Mouse (Mus musculus): ENCODE measurements at regions not wholly inside any gene's neighbourhood (a gene's known extent, or its start where the extent isn't known, plus 50 kb on each side); places are given as distances from the start of the nearest gene placed in this dataset.

GRCm38 (mm10) chr10:42094274-42095000, 76.2 kb upstream of the Armc2 start:
- no peak for DNase-seq (ENCODE audit: low spot score in 2 of 2)

- DNase-seq (ENCODE audit: low spot score in 2 of 2), result no peak
These were observed 75.0 kb upstream of the Armc2 start for GRCm38 (mm10) chr10:42093176-42093759.

- no peak for DNase-seq (ENCODE audit: low spot score in 2 of 2)
These were observed 74.3 kb upstream of the Armc2 start for GRCm38 (mm10) chr10:42092500-42092899.

GRCm38 (mm10) chr10:42091546-42092168, 73.4 kb upstream of the Armc2 start:
- DNase-seq (ENCODE audit: low spot score in 2 of 2), result no peak

- DNase-seq (ENCODE audit: low spot score in 2 of 2), result no peak
These were observed 72.6 kb upstream of the Armc2 start for GRCm38 (mm10) chr10:42090806-42091205.

- no peak for DNase-seq (ENCODE audit: low spot score in 2 of 2)
These were observed 71.9 kb upstream of the Armc2 start for GRCm38 (mm10) chr10:42090147-42090546.

GRCm38 (mm10) chr10:42089686-42090085, 71.4 kb upstream of the Armc2 start:
- no peak for DNase-seq (ENCODE audit: low spot score in 2 of 2)

- peak in 1 of 2 experiments; percentile 52 for DNase-seq (ENCODE audit: low spot score in 2 of 2)
These were observed 71.0 kb upstream of the Armc2 start for GRCm38 (mm10) chr10:42089235-42089625.

GRCm38 (mm10) chr10:42088570-42089234, 70.5 kb upstream of the Armc2 start:
- no peak for DNase-seq (ENCODE audit: low spot score in 2 of 2)

- DNase-seq (ENCODE audit: low spot score in 2 of 2), result no peak
These were observed 69.7 kb upstream of the Armc2 start for GRCm38 (mm10) chr10:42087906-42088305.

- no peak for DNase-seq (ENCODE audit: low spot score in 2 of 2)
These were observed 68.4 kb upstream of the Armc2 start for GRCm38 (mm10) chr10:42086691-42087090.

- DNase-seq (ENCODE audit: low spot score in 2 of 2), result no peak
These were observed 67.1 kb upstream of the Armc2 start for GRCm38 (mm10) chr10:42085295-42085694.

- no peak for DNase-seq (ENCODE audit: low spot score in 2 of 2)
These were observed 64.1 kb upstream of the Armc2 start for GRCm38 (mm10) chr10:42082227-42082840.

GRCm38 (mm10) chr10:42079775-42080174, 61.5 kb upstream of the Armc2 start:
- DNase-seq (ENCODE audit: low spot score in 2 of 2), result no peak

- no peak for DNase-seq (ENCODE audit: low spot score in 2 of 2)
These were observed 58.5 kb upstream of the Armc2 start for GRCm38 (mm10) chr10:42076711-42077110.

- no peak for DNase-seq (ENCODE audit: low spot score in 2 of 2)
These were observed 57.3 kb upstream of the Armc2 start for GRCm38 (mm10) chr10:42075545-42075944.

- no peak for DNase-seq (ENCODE audit: low spot score in 2 of 2)
These were observed 54.5 kb upstream of the Armc2 start for GRCm38 (mm10) chr10:42072758-42073157.

- DNase-seq (ENCODE audit: low spot score in 2 of 2), result no peak
These were observed 53.9 kb upstream of the Armc2 start for GRCm38 (mm10) chr10:42072131-42072530.

GRCm38 (mm10) chr10:42071404-42072024, 53.3 kb upstream of the Armc2 start:
- no peak for DNase-seq (ENCODE audit: low spot score in 2 of 2)

- DNase-seq (ENCODE audit: low spot score in 2 of 2), result no peak
These were observed 52.6 kb upstream of the Armc2 start for GRCm38 (mm10) chr10:42070611-42071403.

GRCm38 (mm10) chr10:42069751-42070150, 51.5 kb upstream of the Armc2 start:
- DNase-seq (ENCODE audit: low spot score in 2 of 2), result no peak
